Mouse (Mus musculus) pancreas, adult 10 weeks (tissue): ENCODE measurements around the gene Syt7. TPM values are rescaled to one million over a fixed set of nuclear protein-coding genes. Genes with fewer than 3 reads are reported as not detected.

Experiments
- polyA plus RNA-seq: library from polyadenylated mRNA; stranded (reverse); fragments of 350-450 nt; fragmentation: Illumina TruSeq; extraction: RNeasy Lipid Tissue Mini Kit (QIAGEN cat#74804); gene quantifications from one replicate; pipeline ENCODE4 v1.2.3, GENCODE M21; 2015; ENCODE audit warnings: low read depth, low replicate concordance; ENCODE audit not compliant: insufficient read depth

The Syt7 gene
- polyA plus RNA-seq, result 5.5 TPM

GRCm38 (mm10) chr19:10388615-10389313, at the start of gene Syt7:
Gene Syt7, plus strand, starts transcription at chr19:10389090.

GRCm38 (mm10) chr19:10456752-10457483, 68.0 kb downstream of the Syt7 start, which contains the start of gene Lrrc10b:
Gene Lrrc10b, minus strand, starts transcription at chr19:10457473.

GRCm38 (mm10) chr19:10482703-10483102, 93.8 kb downstream of the Syt7 start, which contains the start of gene Ppp1r32:
Gene Ppp1r32, minus strand, starts transcription at chr19:10482928.

Other genes with a start within 250 kb of the Syt7 start
- 12.5 TPM for gene Fads1, start 206.2 kb upstream of the Syt7 start, polyA plus RNA-seq
- 69.5 TPM for gene Tmem258, start 185.1 kb upstream of the Syt7 start, polyA plus RNA-seq
- 2.5 TPM for gene Fen1, start 184.9 kb upstream of the Syt7 start, polyA plus RNA-seq
- gene Myrf, start 148.3 kb upstream of the Syt7 start, polyA plus RNA-seq, result 14.7 TPM
- 8.8 TPM for gene Dagla, start 84.2 kb upstream of the Syt7 start, polyA plus RNA-seq
- 2.6 TPM for gene Lrrc10b, start 68.4 kb downstream of the Syt7 start, polyA plus RNA-seq
- not detected for gene Ppp1r32, start 93.8 kb downstream of the Syt7 start, polyA plus RNA-seq
- gene Cpsf7, start 136.2 kb downstream of the Syt7 start, polyA plus RNA-seq, result 20.4 TPM
- gene Sdhaf2, start 137.1 kb downstream of the Syt7 start, polyA plus RNA-seq, result 6.8 TPM
- gene Tmem216, start 167.1 kb downstream of the Syt7 start, polyA plus RNA-seq, result 4.2 TPM
- gene Cyb561a3, start 188.1 kb downstream of the Syt7 start, polyA plus RNA-seq, result 5.5 TPM
- gene Tmem138, start 188.3 kb downstream of the Syt7 start, polyA plus RNA-seq, result 2.2 TPM
- 37.8 TPM for gene Ddb1, start 216.2 kb downstream of the Syt7 start, polyA plus RNA-seq
- gene Tkfc, start 216.6 kb downstream of the Syt7 start, polyA plus RNA-seq, result 3.4 TPM
- not detected for gene Vwce, start 245.1 kb downstream of the Syt7 start, polyA plus RNA-seq